Mouse (Mus musculus) neural tube, embryonic 15.5 days (tissue): ENCODE measurements around the gene Kif2a. TPM values are rescaled to one million over a fixed set of nuclear protein-coding genes. Genes with fewer than 3 reads are reported as not detected.

Experiments used
- ATAC-seq: fragments of 200-750 bp; cut with Nextera tagmentation; 2 replicates; pipeline ENCODE4 v1.8.0; 2017; ENCODE audit warnings: mild to moderate bottlenecking, moderate TSS enrichment, moderate library complexity; ENCODE audit not compliant: low FRiP score
- H3K27ac ChIP-seq: fragments of 300-500 bp; sonication (generic); replicated peaks from 2 replicates; pipeline ENCODE4 v1.5.1; 2015; ENCODE audit warnings: mild to moderate bottlenecking, inconsistent platforms
- H3K27me3 ChIP-seq: fragments of 300-500 bp; sonication (generic); replicated peaks from 2 replicates; pipeline ENCODE4 v1.6.1; 2015; ENCODE audit warnings: inconsistent platforms
- H3K36me3 ChIP-seq: fragments of 300-500 bp; sonication (generic); 2 replicates; pipeline ENCODE4 v1.6.1; 2015; ENCODE audit warnings: inconsistent platforms
- H3K4me1 ChIP-seq: fragments of 300-500 bp; sonication (generic); 2 replicates; pipeline ENCODE4 v1.6.1; 2015; ENCODE audit warnings: inconsistent platforms
- H3K4me2 ChIP-seq: fragments of 300-500 bp; sonication (generic); 2 replicates; pipeline ENCODE4 v1.6.1; 2015; ENCODE audit warnings: inconsistent platforms, mild to moderate bottlenecking, moderate library complexity
- H3K4me3 ChIP-seq: fragments of 300-500 bp; sonication (generic); replicated peaks from 2 replicates; pipeline ENCODE4 v1.5.1; 2015; ENCODE audit warnings: mild to moderate bottlenecking, inconsistent platforms
- H3K9ac ChIP-seq: fragments of 300-500 bp; sonication (generic); replicated peaks from 2 replicates; pipeline ENCODE4 v1.6.1; 2015; ENCODE audit warnings: mild to moderate bottlenecking, inconsistent platforms
- H3K9me3 ChIP-seq: fragments of 300-500 bp; sonication (generic); replicated peaks from 2 replicates; pipeline ENCODE4 v1.6.1; 2016; ENCODE audit warnings: inconsistent platforms
- WGBS: fragments of 180-500 bp; shearing (Covaris S2); methylation state at CpG from one replicate; pipeline ENCODE4 v1.1.7; 2015; ENCODE audit warnings: mixed read lengths; 5-methylcytosine and 5-hydroxymethylcytosine counted together
- polyA plus RNA-seq: library from polyadenylated mRNA; unstranded; fragments of >200 nt; fragmentation: Nextera tagmentation; extraction: Ambion mirVana; gene quantifications from 2 replicates; pipeline ENCODE4 v1.2.1, GENCODE M21; 2015

The Kif2a gene
- 48.6 and 79.7 TPM in 2 replicates for polyA plus RNA-seq

- no peaks in the 10 kb centered on the region for H3K27me3 ChIP-seq
- peak within 1 kb of the TSS; percentile 98 for H3K27ac ChIP-seq
- H3K36me3 ChIP-seq: no peaks in the 10 kb centered on the region
- peak within 1 kb of the TSS; percentile 88 for H3K4me2 ChIP-seq
- H3K4me1 ChIP-seq: peaks cover 27% of the 10 kb centered on the region
- H3K9ac ChIP-seq: peak within 1 kb of the TSS; percentile 89
- H3K4me3 ChIP-seq: peak within 1 kb of the TSS; percentile 93
- peak; percentile 72 for ATAC-seq
- under 1% methylated on average over 70 of the region's 87 CpGs for WGBS
- H3K9me3 ChIP-seq: no peaks in the 10 kb centered on the region
Observed at GRCm38 (mm10) chr13:107021461-107022265, at the start of gene Kif2a. Gene Kif2a (minus strand): TSS chr13:107022126.

GRCm38 (mm10) chr13:107069061-107069460, 47.1 kb upstream of the Kif2a start:
- H3K27ac ChIP-seq: no peak overlapping the region
- H3K9ac ChIP-seq: no peak overlapping the region
- H3K36me3 ChIP-seq: no peaks in the 10 kb centered on the region
- H3K27me3 ChIP-seq: no peaks in the 10 kb centered on the region
- no peaks in the 10 kb centered on the region for H3K9me3 ChIP-seq
- 100% methylated on average over 1 of the region's 1 CpGs for WGBS
- H3K4me3 ChIP-seq: no peak overlapping the region
- ATAC-seq: no peak
- H3K4me1 ChIP-seq: peaks cover 15% of the 10 kb centered on the region
- no peak overlapping the region for H3K4me2 ChIP-seq

- no peaks in the 10 kb centered on the region for H3K27me3 ChIP-seq
- H3K4me1 ChIP-seq: no peaks in the 10 kb centered on the region
- 54% methylated on average over 10 of the region's 10 CpGs for WGBS
- no peak for ATAC-seq
- H3K27ac ChIP-seq: no peak overlapping the region
- no peaks in the 10 kb centered on the region for H3K9me3 ChIP-seq
- no peak overlapping the region for H3K4me3 ChIP-seq
- no peak overlapping the region for H3K4me2 ChIP-seq
- no peak overlapping the region for H3K9ac ChIP-seq
- H3K36me3 ChIP-seq: no peaks in the 10 kb centered on the region
Observed at GRCm38 (mm10) chr13:107065098-107065855, 43.4 kb upstream of the Kif2a start.

- no peak for ATAC-seq
Observed at GRCm38 (mm10) chr13:107064263-107064662, 42.3 kb upstream of the Kif2a start.

GRCm38 (mm10) chr13:107063115-107063807, 41.3 kb upstream of the Kif2a start:
- Histone ChIP-seq H3K27ac (no peak overlapping the region), H3K4me1 (no peaks in the 10 kb centered on the region), H3K4me3 (no peak overlapping the region), H3K9ac (no peak overlapping the region), H3K36me3 (no peaks in the 10 kb centered on the region), H3K9me3 (no peaks in the 10 kb centered on the region), H3K27me3 (no peaks in the 10 kb centered on the region), H3K4me2 (no peak overlapping the region)
- no peak for ATAC-seq
- WGBS: 68% methylated on average over 7 of the region's 7 CpGs

More at GRCm38 (mm10) chr13:107064263-107064662, 42.3 kb upstream of the Kif2a start:
- Histone ChIP-seq H3K27me3 (no peaks in the 10 kb centered on the region), H3K9me3 (no peaks in the 10 kb centered on the region), H3K27ac (no peak overlapping the region), H3K4me3 (no peak overlapping the region), H3K9ac (no peak overlapping the region), H3K4me2 (no peak overlapping the region), H3K36me3 (no peaks in the 10 kb centered on the region), H3K4me1 (no peaks in the 10 kb centered on the region)
- 88% methylated on average over 2 of the region's 2 CpGs for WGBS

- no peak overlapping the region for H3K4me3 ChIP-seq
- no peak overlapping the region for H3K4me2 ChIP-seq
- no peak for ATAC-seq
- H3K27me3 ChIP-seq: no peaks in the 10 kb centered on the region
- no peaks in the 10 kb centered on the region for H3K9me3 ChIP-seq
- 73% methylated on average over 7 of the region's 7 CpGs for WGBS
- H3K9ac ChIP-seq: no peak overlapping the region
- no peaks in the 10 kb centered on the region for H3K4me1 ChIP-seq
- H3K27ac ChIP-seq: no peak overlapping the region
- no peaks in the 10 kb centered on the region for H3K36me3 ChIP-seq
Observed at GRCm38 (mm10) chr13:107060098-107060497, 38.2 kb upstream of the Kif2a start.

- H3K9me3 ChIP-seq: no peaks in the 10 kb centered on the region
- 85% methylated on average over 3 of the region's 3 CpGs for WGBS
- no peak overlapping the region for H3K9ac ChIP-seq
- H3K27ac ChIP-seq: no peak overlapping the region
- no peak overlapping the region for H3K4me2 ChIP-seq
- no peaks in the 10 kb centered on the region for H3K27me3 ChIP-seq
- H3K4me1 ChIP-seq: no peaks in the 10 kb centered on the region
- H3K4me3 ChIP-seq: no peak overlapping the region
- H3K36me3 ChIP-seq: no peaks in the 10 kb centered on the region
- ATAC-seq: no peak
Observed at GRCm38 (mm10) chr13:107059460-107059859, 37.5 kb upstream of the Kif2a start.

GRCm38 (mm10) chr13:107056318-107056717, 34.4 kb upstream of the Kif2a start:
- Histone ChIP-seq H3K4me3 (no peak overlapping the region), H3K9me3 (no peaks in the 10 kb centered on the region), H3K9ac (no peak overlapping the region), H3K4me2 (no peak overlapping the region), H3K27me3 (no peaks in the 10 kb centered on the region), H3K27ac (no peak overlapping the region), H3K36me3 (no peaks in the 10 kb centered on the region), H3K4me1 (no peaks in the 10 kb centered on the region)
- WGBS: 45% methylated on average over 4 of the region's 4 CpGs
- ATAC-seq: no peak

GRCm38 (mm10) chr13:107054496-107054895, 32.6 kb upstream of the Kif2a start:
- H3K4me1 ChIP-seq: no peaks in the 10 kb centered on the region
- H3K9ac ChIP-seq: no peak overlapping the region
- no peak overlapping the region for H3K4me3 ChIP-seq
- no peaks in the 10 kb centered on the region for H3K27me3 ChIP-seq
- H3K4me2 ChIP-seq: no peak overlapping the region
- 73% methylated on average over 4 of the region's 4 CpGs for WGBS
- ATAC-seq: no peak
- H3K36me3 ChIP-seq: no peaks in the 10 kb centered on the region
- H3K9me3 ChIP-seq: no peaks in the 10 kb centered on the region
- H3K27ac ChIP-seq: no peak overlapping the region

- no peak overlapping the region for H3K9ac ChIP-seq
- H3K4me2 ChIP-seq: no peak overlapping the region
- no peak overlapping the region for H3K4me3 ChIP-seq
- no peaks in the 10 kb centered on the region for H3K4me1 ChIP-seq
- no peaks in the 10 kb centered on the region for H3K27me3 ChIP-seq
- no peak overlapping the region for H3K27ac ChIP-seq
- no peak for ATAC-seq
- WGBS: 86% methylated on average over 3 of the region's 3 CpGs
- H3K9me3 ChIP-seq: no peaks in the 10 kb centered on the region
- H3K36me3 ChIP-seq: no peaks in the 10 kb centered on the region
Observed at GRCm38 (mm10) chr13:107051342-107051741, 29.4 kb upstream of the Kif2a start.

GRCm38 (mm10) chr13:107044229-107044628, 22.3 kb upstream of the Kif2a start:
- no peak for ATAC-seq
- H3K9me3 ChIP-seq: no peaks in the 10 kb centered on the region
- no peak overlapping the region for H3K4me3 ChIP-seq
- H3K27me3 ChIP-seq: no peaks in the 10 kb centered on the region
- H3K9ac ChIP-seq: no peak overlapping the region
- no peaks in the 10 kb centered on the region for H3K4me1 ChIP-seq
- 24% methylated on average over 5 of the region's 5 CpGs for WGBS
- no peaks in the 10 kb centered on the region for H3K36me3 ChIP-seq
- H3K4me2 ChIP-seq: no peak overlapping the region
- H3K27ac ChIP-seq: no peak overlapping the region
